11 mouse cellular contexts compared by ENCODE assay signal in the genomic region with DNA sequence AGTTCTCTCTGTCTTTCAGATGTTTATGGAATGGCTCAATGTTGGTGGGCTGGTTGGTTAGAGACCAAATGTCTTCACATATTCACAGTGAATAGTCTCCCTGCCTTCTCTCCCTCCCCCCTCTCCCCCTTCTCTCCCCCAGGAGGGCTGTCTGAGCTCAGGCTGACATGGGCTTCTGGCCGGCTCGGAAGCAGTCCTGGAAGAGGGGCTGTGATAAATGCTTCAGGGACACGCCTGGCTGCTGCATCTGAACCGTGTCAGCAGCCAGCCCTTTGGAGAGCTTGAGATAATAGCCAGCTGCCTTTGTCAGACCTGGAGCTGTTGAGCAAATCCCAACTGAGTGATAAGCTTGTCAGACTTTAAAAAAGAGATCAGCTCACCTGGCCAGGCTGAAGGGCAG. TPM values are rescaled to one million over a fixed set of nuclear protein-coding genes. Genes with fewer than 3 reads are reported as not detected.
A peak's percentile ranks its signal among the peaks of the same experiment; 100 is the strongest.
DNase-seq lines count a peak whose midpoint lies in the region; ATAC-seq lines count a peak whose summit lies in the region.
"Had no signal": no experiment of that assay in that cellular context is flagged by ENCODE, and none has a peak within 500 bp of the region (broad histone marks: within the 10 kb centered on the region; RNA-seq: fewer than 3 reads in every experiment).

No protein-coding gene starts in this region.

- peaks cover 14% of the 10 kb centered on the region for H3K4me1 ChIP-seq in kidney, embryonic 15.5 days
- H3K4me1 ChIP-seq in hindbrain, embryonic 10.5 days (replicated peaks): peaks cover 51% of the 10 kb centered on the region

- H3K4me3 ChIP-seq in kidney, embryonic 15.5 days (replicated peaks): no peak overlapping the region
- H3K4me3 ChIP-seq in hindbrain, embryonic 10.5 days: no peak overlapping the region

- no peak overlapping the region for H3K9ac ChIP-seq in kidney, embryonic 15.5 days

- no peaks in the 10 kb centered on the region for H3K9me3 ChIP-seq in kidney, embryonic 15.5 days (replicated peaks)
- no peaks in the 10 kb centered on the region for H3K9me3 ChIP-seq in hindbrain, embryonic 10.5 days

- no peak overlapping the region for H3K4me2 ChIP-seq in kidney, embryonic 15.5 days

- WGBS in kidney, embryonic 15.5 days: 6% methylated on average over 4 of the region's 4 CpGs
- 3% methylated on average over 4 of the region's 4 CpGs for WGBS in hindbrain, embryonic 10.5 days

- peak; percentile 63 for ATAC-seq in kidney, embryonic 15.5 days (replicated peaks; ENCODE audit: low FRiP score)
- ATAC-seq: inflammation-experienced regulatory T-cells, adult 6 months had no signal

- H3K27ac ChIP-seq in kidney, embryonic 15.5 days: no peak overlapping the region
- peak overlapping the region; percentile 79 for H3K27ac ChIP-seq in hindbrain, embryonic 10.5 days

- no peaks in the 10 kb centered on the region for H3K36me3 ChIP-seq in kidney, embryonic 15.5 days
- H3K36me3 ChIP-seq in hindbrain, embryonic 10.5 days: no peaks in the 10 kb centered on the region; the same call in 1 of the 2 replicates

- no peak for DNase-seq in kidney, postnatal 36 days
- DNase-seq in embryo, embryonic 11 days: peak; percentile 51
- peak; percentile 38 for DNase-seq in hindbrain, embryonic 10.5 days (ENCODE audit: low spot score)
- DNase-seq in neural tube, embryonic 10.5 days (ENCODE audit: extremely low spot score, low spot score): peak; percentile 42
- no peak for DNase-seq in layer of hippocampus, adult 9-10 months (ENCODE audit: low spot score)
- no peak for DNase-seq in thymus, postnatal 25 days
- DNase-seq: adrenal gland, adult 8-10 months; cerebellum, adult 9-10 months; thymus, postnatal 14 days had no signal

- H3K27me3 ChIP-seq in kidney, embryonic 15.5 days: peaks cover 6% of the 10 kb centered on the region
- H3K27me3 ChIP-seq in hindbrain, embryonic 10.5 days (ENCODE audit: insufficient read depth, poor library complexity, severe bottlenecking): 0 out of 2 replicates have a peak, but pooled peaks cover 11% of the 10 kb centered on the region

RNA-seq across cellular contexts. Expression of a gene that starts 38.0 kb away (rescaled TPM):
- 55.3 and 55.4 TPM in 2 replicates for polyA plus RNA-seq in kidney, embryonic 15.5 days (2015; fragmentation: Nextera tagmentation; extraction: Ambion mirVana)
- 83.7 and 88.6 TPM in 2 replicates for polyA plus RNA-seq in hindbrain, embryonic 10.5 days (2016; fragmentation: Nextera tagmentation; extraction: Ambion mirVana)

RNA-seq across cellular contexts. Expression of a gene that starts 45.3 kb away (rescaled TPM):
- 21.1 and 22.2 TPM in 2 replicates for polyA plus RNA-seq in kidney, embryonic 15.5 days (2015; fragmentation: Nextera tagmentation; extraction: Ambion mirVana)
- 21.5 and 21.9 TPM in 2 replicates for polyA plus RNA-seq in hindbrain, embryonic 10.5 days (2016; fragmentation: Nextera tagmentation; extraction: Ambion mirVana)

RNA-seq across cellular contexts. Expression of a gene that starts 47.2 kb away (rescaled TPM):
- 385 and 422 TPM in 2 replicates for polyA plus RNA-seq in kidney, embryonic 15.5 days (2015; fragmentation: Nextera tagmentation; extraction: Ambion mirVana)
- polyA plus RNA-seq in hindbrain, embryonic 10.5 days (2016; fragmentation: Nextera tagmentation; extraction: Ambion mirVana): 393 and 437 TPM in 2 replicates

RNA-seq across cellular contexts. Expression of a gene that starts 56.2 kb away (rescaled TPM):
- 4.7 and 7.1 TPM in 2 replicates for polyA plus RNA-seq in kidney, embryonic 15.5 days (2015; fragmentation: Nextera tagmentation; extraction: Ambion mirVana)
- 46.9 and 76.4 TPM in 2 replicates for polyA plus RNA-seq in hindbrain, embryonic 10.5 days (2016; fragmentation: Nextera tagmentation; extraction: Ambion mirVana)

Comparison
In these comparisons a context has a peak if more than half of its experiments do, and no peak if none do; other contexts are left out.
1. DNase-seq: peak in embryo, embryonic 11 days (single experiment), hindbrain, embryonic 10.5 days (single experiment) and neural tube, embryonic 10.5 days (single experiment); none in kidney, postnatal 36 days (0 of 2), layer of hippocampus, adult 9-10 months (single experiment) and thymus, postnatal 25 days (single experiment).